Mouse (Mus musculus) spleen, adult 2 months (tissue): ENCODE results near the gene Slc5a5. TPM values are rescaled to one million over a fixed set of nuclear protein-coding genes. Genes with fewer than 3 reads are reported as not detected.
A peak's percentile ranks its signal among the peaks of the same experiment; 100 is the strongest.

ENCODE experiments used
- DNase-seq, 2 experiments: peaks; one replicate each; pipeline versions ENCODE4 v3.0.0 to v3.0.0-alpha.2; 2012 to 2021; ENCODE audit warnings: low spot score in 2 of 2, low read depth in 1 of 2
- H3K27ac ChIP-seq: fragments of 200-500 bp; 2 replicates; pipeline ENCODE4 v1.5.1; 2012; ENCODE audit warnings: low read length, inconsistent platforms; ENCODE audit not compliant: insufficient read depth
- H3K27me3 ChIP-seq: fragments of 200-500 bp; 2 replicates; pipeline ENCODE4 v1.6.1; 2012; ENCODE audit warnings: mild to moderate bottlenecking, moderate library complexity, low read length, inconsistent platforms; ENCODE audit not compliant: control insufficient read depth, insufficient read depth
- H3K36me3 ChIP-seq: fragments of 200-500 bp; 2 replicates; pipeline ENCODE4 v1.6.1; 2012; ENCODE audit warnings: mild to moderate bottlenecking, low read length, inconsistent platforms; ENCODE audit not compliant: control insufficient read depth, insufficient read depth
- H3K4me1 ChIP-seq: fragments of 200-500 bp; 2 replicates; pipeline ENCODE4 v1.6.1; 2011; ENCODE audit warnings: inconsistent platforms; ENCODE audit not compliant: control insufficient read depth, insufficient read depth, insufficient read length
- H3K4me3 ChIP-seq: fragments of 200-500 bp; 2 replicates; pipeline ENCODE4 v1.5.1; 2011; ENCODE audit warnings: mild to moderate bottlenecking, inconsistent platforms; ENCODE audit not compliant: insufficient read depth, insufficient read length; ENCODE audit errors: extremely low read depth
- CTCF ChIP-seq: fragments of 200-500 bp; IDR thresholded peaks from 2 replicates; pipeline ENCODE4 v1.5.1; 2011; ENCODE audit warnings: mild to moderate bottlenecking, inconsistent platforms; ENCODE audit not compliant: insufficient read depth, insufficient read length, insufficient replicate concordance; ENCODE audit errors: extremely low read depth
- POLR2A ChIP-seq: fragments of 200-500 bp; IDR thresholded peaks from 2 replicates; pipeline ENCODE4 v1.6.1; 2011; ENCODE audit warnings: low read depth, low read length, inconsistent platforms
- WGBS: fragments of 180-500 bp; shearing (Covaris S2); methylation state at CpG from one replicate; pipeline ENCODE4 v1.1.7; 2018; 5-methylcytosine and 5-hydroxymethylcytosine counted together
- polyA plus RNA-seq: library from polyadenylated mRNA; depleted of rRNA; stranded (reverse); fragments of >200 nt; gene quantifications from 2 replicates; pipeline ENCODE4 v1.2.3, GENCODE M21; 2012

The Slc5a5 gene
- polyA plus RNA-seq, 1 experiment: 1.0 TPM

DNA sequence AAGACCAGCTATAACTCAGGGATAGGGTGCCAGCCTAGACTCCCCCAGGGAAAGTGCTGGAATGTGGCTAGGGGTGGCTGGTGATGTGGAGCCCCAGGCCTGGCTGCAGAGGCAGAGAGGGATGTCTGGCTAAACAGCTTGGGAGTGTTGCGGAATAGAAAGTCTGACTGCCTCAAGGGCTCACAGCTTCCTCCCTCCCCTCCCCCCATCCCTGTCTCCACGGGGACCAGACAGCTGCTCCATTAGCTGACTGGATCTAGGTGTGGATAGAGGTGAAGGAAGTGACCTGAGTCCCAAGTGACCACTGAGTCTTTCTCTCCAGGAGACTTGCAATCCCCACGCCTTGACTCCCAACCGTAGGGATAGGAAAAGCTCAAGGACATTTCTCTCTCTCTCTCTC lies 10.6 kb upstream of the Slc5a5 start:
- no peaks in the 10 kb centered on the region for H3K36me3 ChIP-seq
- no peak for DNase-seq
- H3K27ac ChIP-seq: no peak overlapping the region
- H3K27me3 ChIP-seq: no peaks in the 10 kb centered on the region
- H3K4me1 ChIP-seq: peaks cover 19% of the 10 kb centered on the region; the same call in 1 of the 2 replicates
- no peak for TF ChIP-seq POLR2A
- TF ChIP-seq CTCF: no peak
- H3K4me3 ChIP-seq: no peak overlapping the region
- 74% methylated on average over 4 of the region's 4 CpGs for WGBS

DNA sequence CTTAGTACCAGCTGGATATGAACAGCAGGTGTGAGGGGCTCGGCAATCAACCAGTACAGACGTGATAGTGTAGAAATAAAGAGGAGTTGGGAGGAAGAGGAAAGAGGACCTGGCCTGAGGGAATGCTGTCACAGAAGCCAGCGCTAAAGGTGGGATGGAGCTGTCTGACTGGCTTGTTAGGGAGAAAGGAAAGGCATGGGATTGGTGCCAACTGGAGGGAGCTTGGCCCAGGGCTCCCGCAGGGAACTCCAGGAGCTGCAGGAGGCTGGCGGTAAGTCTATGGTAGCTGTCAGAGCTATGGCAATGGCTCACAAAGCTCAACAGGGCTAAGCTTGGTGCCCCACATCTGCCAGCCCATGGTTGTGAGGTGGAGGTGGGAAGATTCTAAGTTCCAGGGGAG lies 9.7 kb upstream of the Slc5a5 start:
- Histone ChIP-seq H3K27me3 (no peaks in the 10 kb centered on the region), H3K27ac (no peak overlapping the region), H3K4me3 (no peak overlapping the region), H3K4me1 (peaks cover 19% of the 10 kb centered on the region; the same call in 1 of the 2 replicates), H3K36me3 (no peaks in the 10 kb centered on the region)
- TF ChIP-seq CTCF: no peak
- TF ChIP-seq POLR2A: no peak
- DNase-seq: no peak
- 72% methylated on average over 5 of the region's 5 CpGs for WGBS

DNA sequence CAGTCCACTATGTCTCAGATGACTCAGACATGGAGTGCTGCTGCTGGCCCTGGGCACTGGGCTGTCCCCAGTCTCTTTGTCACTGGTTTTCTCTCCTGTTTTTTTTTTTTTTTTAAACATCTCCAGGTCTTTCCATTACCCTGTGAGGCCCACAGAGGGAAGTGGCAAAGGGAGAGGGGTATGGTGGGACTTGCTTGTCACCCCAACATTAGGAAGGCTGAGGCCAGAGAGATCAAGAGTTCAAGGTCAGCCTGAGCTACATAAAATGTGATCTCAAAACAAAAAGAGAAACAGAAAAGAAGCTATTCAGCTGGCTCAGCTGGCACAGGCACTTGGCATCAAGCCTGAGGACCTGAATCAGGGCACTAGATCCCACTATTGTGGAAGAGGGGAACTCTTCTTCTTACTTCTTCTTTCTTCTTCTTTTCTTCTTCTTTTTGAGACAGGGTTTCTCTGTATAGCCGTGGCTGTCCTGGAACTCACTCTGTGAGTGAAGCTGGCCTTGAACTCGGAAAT lies 8.4 kb upstream of the Slc5a5 start:
- no peaks in the 10 kb centered on the region for H3K27me3 ChIP-seq
- WGBS: 61% methylated on average over 2 of the region's 2 CpGs
- peaks cover 17% of the 10 kb centered on the region; the same call in 1 of the 2 replicates for H3K4me1 ChIP-seq
- DNase-seq: no peak
- no peak overlapping the region for H3K4me3 ChIP-seq
- TF ChIP-seq POLR2A: no peak
- TF ChIP-seq CTCF: no peak
- no peak overlapping the region for H3K27ac ChIP-seq
- peaks cover under 1% of the 10 kb centered on the region; the same call in 1 of the 2 replicates for H3K36me3 ChIP-seq

DNA sequence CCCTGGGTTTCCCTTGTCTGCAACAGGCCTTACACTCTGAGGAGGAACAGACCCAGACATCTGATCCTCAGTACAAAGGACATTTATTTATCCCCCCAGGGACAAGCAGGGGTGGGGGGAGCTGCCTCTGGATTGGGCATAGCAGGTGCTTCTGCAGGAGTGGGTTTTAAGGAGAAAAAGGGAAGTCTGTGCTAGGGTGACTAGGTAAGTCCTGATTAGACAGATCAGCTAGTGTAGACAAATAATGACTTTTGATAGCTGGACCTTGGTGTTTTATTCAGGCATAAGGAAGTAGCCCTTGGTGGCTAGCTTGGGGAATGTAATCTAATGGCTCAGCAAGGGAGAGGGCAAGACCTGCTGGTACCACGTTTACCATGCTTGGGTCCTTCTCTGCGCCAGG lies 6.7 kb upstream of the Slc5a5 start:
- Histone ChIP-seq H3K27ac (no peak overlapping the region), H3K4me1 (peaks cover 10% of the 10 kb centered on the region; the same call in 1 of the 2 replicates), H3K27me3 (no peaks in the 10 kb centered on the region), H3K36me3 (peaks cover 17% of the 10 kb centered on the region), H3K4me3 (no peak overlapping the region)
- DNase-seq: no peak
- TF ChIP-seq CTCF (no peak), POLR2A (no peak)
- 67% methylated on average over 2 of the region's 2 CpGs for WGBS

DNA sequence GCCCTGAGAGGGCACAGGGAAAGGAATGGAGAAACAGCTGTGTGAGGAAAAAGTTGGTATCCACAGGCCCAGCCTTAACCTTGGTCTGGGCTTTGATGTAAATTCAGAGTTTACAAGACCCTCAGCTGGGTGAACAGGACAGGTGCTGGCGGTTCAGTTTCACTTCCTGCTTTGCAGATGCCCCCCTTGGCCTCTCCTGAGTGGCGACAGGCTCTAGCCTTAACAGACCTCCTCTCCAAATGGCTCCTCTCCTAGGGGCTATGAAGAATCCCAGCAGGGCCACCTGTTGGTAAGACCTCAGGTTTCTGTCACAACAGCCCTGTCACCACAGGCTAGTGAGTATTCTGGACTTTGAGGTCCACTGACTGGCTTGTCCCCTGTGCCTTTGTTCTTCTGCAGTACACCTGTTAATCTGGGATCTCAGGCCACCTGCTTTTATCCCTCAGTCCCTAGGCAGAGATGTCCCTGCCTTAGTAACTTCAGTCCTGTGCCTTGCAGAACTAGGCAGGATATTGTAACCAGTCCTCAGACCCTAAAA lies 6.2 kb upstream of the Slc5a5 start:
- Histone ChIP-seq H3K4me3 (no peak overlapping the region), H3K36me3 (peaks cover 21% of the 10 kb centered on the region), H3K4me1 (peaks cover 10% of the 10 kb centered on the region; the same call in 1 of the 2 replicates), H3K27me3 (no peaks in the 10 kb centered on the region), H3K27ac (no peak overlapping the region)
- TF ChIP-seq POLR2A: no peak
- no peak for TF ChIP-seq CTCF
- WGBS: 19% methylated on average over 2 of the region's 2 CpGs
- peak in 1 of 2 experiments; percentile 35 for DNase-seq

DNA sequence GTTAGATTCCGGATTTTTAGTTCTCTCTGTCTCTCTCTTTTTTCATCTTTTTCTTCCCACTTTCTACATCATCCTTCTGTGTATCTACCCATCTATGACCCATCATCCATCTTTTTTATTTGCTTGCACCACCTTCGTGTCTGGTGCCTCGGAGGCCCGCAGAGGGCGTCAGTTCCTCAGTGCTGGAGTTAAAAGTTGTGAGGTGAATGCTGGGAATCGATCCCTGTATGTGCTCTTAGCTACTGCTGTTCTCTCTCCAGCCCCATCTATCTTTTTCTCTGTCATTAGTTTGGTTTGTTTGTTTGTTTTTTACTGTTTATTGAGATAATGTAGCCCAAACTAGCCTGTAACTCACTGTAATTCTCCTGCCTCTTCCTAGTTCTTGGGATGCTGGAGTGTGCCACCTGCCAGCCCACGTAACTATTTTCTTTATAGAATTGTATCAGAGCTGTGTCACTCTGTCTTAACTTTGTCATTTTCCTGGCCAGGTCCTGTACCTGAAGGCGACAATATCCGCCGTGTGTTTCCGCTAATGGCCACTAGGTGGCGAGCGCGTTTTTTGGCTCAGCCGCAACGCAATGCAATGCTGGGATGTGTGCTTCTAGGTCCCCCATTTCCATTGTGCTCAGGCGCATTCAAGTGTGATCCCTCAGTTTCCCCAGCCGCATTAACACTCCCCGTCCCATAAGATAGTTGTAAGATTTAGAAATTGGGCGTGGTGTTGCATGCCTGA lies 5.3 kb upstream of the Slc5a5 start:
- Histone ChIP-seq H3K27me3 (peaks cover 1% of the 10 kb centered on the region; the same call in 1 of the 2 replicates), H3K4me3 (peak overlapping the region; percentile 62), H3K36me3 (peaks cover 22% of the 10 kb centered on the region), H3K27ac (peak overlapping the region; percentile 65), H3K4me1 (peaks cover 16% of the 10 kb centered on the region; the same call in 1 of the 2 replicates)
- DNase-seq: peak; percentile 66 to 87
- TF ChIP-seq POLR2A (no peak), CTCF (peak; percentile 95)
- under 1% methylated on average over 20 of the region's 20 CpGs for WGBS
